ENCODE assay signal across 20 mouse cellular contexts in the genomic region with DNA sequence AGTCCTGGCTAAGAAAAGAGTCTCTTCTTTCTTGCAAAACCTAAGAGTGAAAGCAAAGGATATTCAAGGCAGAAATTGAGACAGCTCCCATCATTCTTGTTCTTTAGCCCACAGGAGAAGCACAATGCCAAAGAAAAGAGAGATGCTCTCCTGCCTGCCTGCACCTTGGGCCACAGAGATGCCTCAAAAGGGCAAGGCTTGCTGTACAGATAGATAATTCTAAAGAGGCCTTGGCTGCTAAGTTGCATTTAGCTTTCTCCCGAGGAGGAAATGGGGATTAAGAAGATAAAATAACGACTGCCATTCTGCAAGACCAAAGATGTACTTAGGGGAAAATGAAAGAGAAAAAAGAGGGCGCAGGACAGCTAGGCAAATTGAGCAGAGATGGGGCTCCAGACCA. TPM values are rescaled to one million over a fixed set of nuclear protein-coding genes. Genes with fewer than 3 reads are reported as not detected.
DNase-seq lines count a peak whose midpoint lies in the region; ATAC-seq and TF ChIP-seq lines count a peak whose summit lies in the region.
"Had no signal": no experiment of that assay in that cellular context is flagged by ENCODE, and none has a peak within 500 bp of the region (broad histone marks: within the 10 kb centered on the region; RNA-seq: fewer than 3 reads in every experiment).

No protein-coding gene starts in this region.

- H3K27me3 ChIP-seq in neural tube, embryonic 11.5 days (ENCODE audit: control insufficient read depth, insufficient read depth, low read length), result peaks cover 97% of the 10 kb centered on the region
- H3K27me3 ChIP-seq in intestine, postnatal 0 days (replicated peaks; ENCODE audit: control insufficient read depth, insufficient read depth, low read length), result peaks cover 98% of the 10 kb centered on the region
- H3K27me3 ChIP-seq in neural tube, embryonic 12.5 days (replicated peaks), result peaks cover 91% of the 10 kb centered on the region

- H3K4me1 ChIP-seq in neural tube, embryonic 11.5 days (ENCODE audit: control insufficient read depth, insufficient read depth, low read length), result 0 out of 2 replicates have a peak, but pooled peaks cover 4% of the 10 kb centered on the region
- H3K4me1 ChIP-seq in intestine, postnatal 0 days (replicated peaks; ENCODE audit: control insufficient read depth, insufficient read depth, low read length), result no peaks in the 10 kb centered on the region
- no peaks in the 10 kb centered on the region; the same call in 1 of the 2 replicates for H3K4me1 ChIP-seq in neural tube, embryonic 12.5 days

- H3K4me3 ChIP-seq in neural tube, embryonic 11.5 days (ENCODE audit: low read depth, low read length), result peak overlapping the region; percentile 40
- peak overlapping the region; percentile 30; the same call in 1 of the 2 replicates for H3K4me3 ChIP-seq in intestine, postnatal 0 days (ENCODE audit: low read depth, low read length)
- peak overlapping the region; percentile 39 for H3K4me3 ChIP-seq in neural tube, embryonic 12.5 days
- H3K4me3 ChIP-seq: embryonic facial prominence, embryonic 15.5 days; heart, embryonic 12.5 days; liver, embryonic 12.5 days; lung, embryonic 15.5 days had no signal

- no peak for ATAC-seq in neural tube, embryonic 11.5 days (ENCODE audit: insufficient read depth, low FRiP score, low TSS enrichment)
- ATAC-seq in intestine, postnatal 0 days, result no peak
- no peak for ATAC-seq in neural tube, embryonic 12.5 days (ENCODE audit: low FRiP score, low read depth)
- ATAC-seq: forebrain, embryonic 14.5 days; liver, embryonic 12.5 days; midbrain, embryonic 16.5 days had no signal

- 1% methylated on average over 3 of the region's 3 CpGs for WGBS in neural tube, embryonic 11.5 days
- 4% methylated on average over 3 of the region's 3 CpGs for WGBS in intestine, postnatal 0 days
- WGBS in neural tube, embryonic 12.5 days, result 5% methylated on average over 3 of the region's 3 CpGs

- H3K4me2 ChIP-seq in neural tube, embryonic 11.5 days (ENCODE audit: low read depth), result peak overlapping the region; percentile 47
- H3K4me2 ChIP-seq in intestine, postnatal 0 days (replicated peaks; ENCODE audit: low read depth), result peak overlapping the region; percentile 37; the same call in 1 of the 2 replicates
- peak overlapping the region; percentile 58 for H3K4me2 ChIP-seq in neural tube, embryonic 12.5 days (replicated peaks)
- H3K4me2 ChIP-seq: embryonic facial prominence, embryonic 15.5 days; heart, embryonic 12.5 days; liver, embryonic 12.5 days; lung, embryonic 15.5 days had no signal

- no peaks in the 10 kb centered on the region for H3K9me3 ChIP-seq in neural tube, embryonic 11.5 days (ENCODE audit: control insufficient read depth, low read length)
- H3K9me3 ChIP-seq in intestine, postnatal 0 days (ENCODE audit: control insufficient read depth), result no peaks in the 10 kb centered on the region
- no peaks in the 10 kb centered on the region for H3K9me3 ChIP-seq in neural tube, embryonic 12.5 days
- H3K9me3 ChIP-seq: embryonic facial prominence, embryonic 15.5 days; heart, embryonic 12.5 days; liver, embryonic 12.5 days; lung, embryonic 15.5 days had no signal

- DNase-seq in heart, adult 11 months, result peak; percentile 14
- no peak for DNase-seq in heart, adult 18-20 months
- peak; percentile 28 for DNase-seq in neural tube, embryonic 11.5 days (ENCODE audit: low spot score)
- no peak for DNase-seq in neural tube, embryonic 10.5 days (ENCODE audit: extremely low spot score, low spot score)
- DNase-seq in cerebellum, adult 11-12 months, result no peak
- no peak for DNase-seq in frontal cortex, postnatal 25 days (ENCODE audit: low spot score in 2 of 2)
- DNase-seq: adrenal gland, postnatal 36 days; cerebellum, adult 9-11 months; heart, postnatal 36 days had no signal

- H3K36me3 ChIP-seq in neural tube, embryonic 11.5 days (ENCODE audit: control insufficient read depth, insufficient read depth, low read length), result no peaks in the 10 kb centered on the region
- no peaks in the 10 kb centered on the region; the same call in 1 of the 2 replicates for H3K36me3 ChIP-seq in intestine, postnatal 0 days (ENCODE audit: control insufficient read depth, insufficient read depth)
- H3K36me3 ChIP-seq in neural tube, embryonic 12.5 days, result no peaks in the 10 kb centered on the region
- H3K36me3 ChIP-seq: embryonic facial prominence, embryonic 15.5 days; heart, embryonic 12.5 days; liver, embryonic 12.5 days; lung, embryonic 15.5 days had no signal

- peak overlapping the region; percentile 60 for H3K9ac ChIP-seq in neural tube, embryonic 11.5 days (ENCODE audit: low read length)
- no peak overlapping the region for H3K9ac ChIP-seq in intestine, postnatal 0 days (ENCODE audit: low read depth, low read length)
- H3K9ac ChIP-seq in neural tube, embryonic 12.5 days, result peak overlapping the region; percentile 63
- H3K9ac ChIP-seq: embryonic facial prominence, embryonic 15.5 days; heart, embryonic 12.5 days; liver, embryonic 12.5 days; lung, embryonic 15.5 days had no signal

- H3K27ac ChIP-seq in neural tube, embryonic 11.5 days (ENCODE audit: low read depth, low read length), result no peak overlapping the region
- no peak overlapping the region for H3K27ac ChIP-seq in intestine, postnatal 0 days (ENCODE audit: low read depth, low read length)
- no peak overlapping the region for H3K27ac ChIP-seq in neural tube, embryonic 12.5 days
- H3K27ac ChIP-seq: embryonic facial prominence, embryonic 15.5 days; liver, embryonic 12.5 days; lung, embryonic 15.5 days had no signal

- TF ChIP-seq CTCF in intestine, postnatal 0 days (IDR thresholded peaks at IDR 0.05; ENCODE audit: low read depth), result no peak

RNA-seq across cellular contexts. Expression of gene Hoxa11, which starts 1.3 kb away (rescaled TPM):
- total RNA-seq in heart, adult 18-20 months (2021), result not detected
- 6.0 and 6.7 TPM in 2 replicates for polyA plus RNA-seq in neural tube, embryonic 11.5 days (2014; fragmentation: Nextera tagmentation; extraction: Ambion mirVana)
- 1.1 TPM in 1 of 2 replicates, not detected in the other for polyA plus RNA-seq in intestine, postnatal 0 days (2015; fragmentation: Nextera tagmentation; extraction: Ambion mirVana)
- 10.8 and 13.4 TPM in 2 replicates for polyA plus RNA-seq in neural tube, embryonic 12.5 days (2016; fragmentation: Nextera tagmentation; extraction: Ambion mirVana)
- total RNA-seq: adrenal gland, postnatal 36 days; heart, postnatal 36 days; left cerebral cortex, adult 8-10 months; megakaryocyte, adult 5-6 weeks had no signal
- polyA plus RNA-seq: embryonic facial prominence, embryonic 15.5 days; forebrain, embryonic 14.5 days; heart, embryonic 12.5 days; liver, embryonic 12.5 days; lung, embryonic 15.5 days; midbrain, embryonic 16.5 days; spleen, adult 2 months had no signal

RNA-seq across cellular contexts. Expression of gene Hoxa10, which starts 6.3 kb away (rescaled TPM):
- total RNA-seq in heart, adult 18-20 months (2021), result not detected
- polyA plus RNA-seq in neural tube, embryonic 11.5 days (2014; fragmentation: Nextera tagmentation; extraction: Ambion mirVana), result 70.6 and 72.8 TPM in 2 replicates
- polyA plus RNA-seq in intestine, postnatal 0 days (2015; fragmentation: Nextera tagmentation; extraction: Ambion mirVana), result 0.17 and 7.8 TPM in 2 replicates
- polyA plus RNA-seq in neural tube, embryonic 12.5 days (2016; fragmentation: Nextera tagmentation; extraction: Ambion mirVana), result 108 and 119 TPM in 2 replicates
- total RNA-seq: heart, postnatal 36 days; left cerebral cortex, adult 8-10 months had no signal
- polyA plus RNA-seq: embryonic facial prominence, embryonic 15.5 days; forebrain, embryonic 14.5 days; midbrain, embryonic 16.5 days; spleen, adult 2 months had no signal

RNA-seq across cellular contexts. Expression of gene Hoxa13, which starts 13.8 kb away (rescaled TPM):
- total RNA-seq in heart, adult 18-20 months (2021), result not detected
- 0.11 and 0.26 TPM in 2 replicates for polyA plus RNA-seq in neural tube, embryonic 11.5 days (2014; fragmentation: Nextera tagmentation; extraction: Ambion mirVana)
- not detected in 2 replicates for polyA plus RNA-seq in intestine, postnatal 0 days (2015; fragmentation: Nextera tagmentation; extraction: Ambion mirVana)
- 0.10 and 1.3 TPM in 2 replicates for polyA plus RNA-seq in neural tube, embryonic 12.5 days (2016; fragmentation: Nextera tagmentation; extraction: Ambion mirVana)
- total RNA-seq: adrenal gland, postnatal 36 days; heart, postnatal 36 days; left cerebral cortex, adult 8-10 months; megakaryocyte, adult 5-6 weeks had no signal
- polyA plus RNA-seq: forebrain, embryonic 14.5 days; heart, embryonic 12.5 days; liver, embryonic 12.5 days; lung, embryonic 15.5 days; midbrain, embryonic 16.5 days; spleen, adult 2 months had no signal

RNA-seq across cellular contexts. Expression of gene Hoxa9, which starts 16.0 kb away (rescaled TPM):
- not detected for total RNA-seq in heart, adult 18-20 months (2021)
- 98.8 and 105 TPM in 2 replicates for polyA plus RNA-seq in neural tube, embryonic 11.5 days (2014; fragmentation: Nextera tagmentation; extraction: Ambion mirVana)
- 1.1 and 3.0 TPM in 2 replicates for polyA plus RNA-seq in intestine, postnatal 0 days (2015; fragmentation: Nextera tagmentation; extraction: Ambion mirVana)
- polyA plus RNA-seq in neural tube, embryonic 12.5 days (2016; fragmentation: Nextera tagmentation; extraction: Ambion mirVana), result 124 and 131 TPM in 2 replicates
- total RNA-seq: heart, postnatal 36 days; left cerebral cortex, adult 8-10 months had no signal
- polyA plus RNA-seq: forebrain, embryonic 14.5 days; midbrain, embryonic 16.5 days had no signal

RNA-seq across cellular contexts. Expression of gene Hoxa7, which starts 25.3 kb away (rescaled TPM):
- total RNA-seq in heart, adult 18-20 months (2021), result under 1 TPM in 1 of 2 experiments, not detected in 1; 0.59 TPM
- 61.2 and 71.3 TPM in 2 replicates for polyA plus RNA-seq in neural tube, embryonic 11.5 days (2014; fragmentation: Nextera tagmentation; extraction: Ambion mirVana)
- 5.6 and 6.2 TPM in 2 replicates for polyA plus RNA-seq in intestine, postnatal 0 days (2015; fragmentation: Nextera tagmentation; extraction: Ambion mirVana)
- polyA plus RNA-seq in neural tube, embryonic 12.5 days (2016; fragmentation: Nextera tagmentation; extraction: Ambion mirVana), result 81.2 and 102 TPM in 2 replicates
- total RNA-seq: left cerebral cortex, adult 8-10 months had no signal
- polyA plus RNA-seq: embryonic facial prominence, embryonic 15.5 days; forebrain, embryonic 14.5 days; heart, embryonic 12.5 days; midbrain, embryonic 16.5 days had no signal

Comparison
In these comparisons a context has a peak if more than half of its experiments do, and no peak if none do; other contexts are left out.
1. DNase-seq: peak in heart, adult 11 months (single experiment) and neural tube, embryonic 11.5 days (single experiment); none in heart, adult 18-20 months (0 of 2), neural tube, embryonic 10.5 days (single experiment), cerebellum, adult 11-12 months (single experiment) and frontal cortex, postnatal 25 days (0 of 2).
2. Peak in every context shown above with its lines, with median percentiles within 50 percentile points of each other: H3K4me2 ChIP-seq and H3K4me3 ChIP-seq.